Mouse (Mus musculus) liver, postnatal 0 days (tissue): ENCODE measurements around the gene Olfr619. TPM values are rescaled to one million over a fixed set of nuclear protein-coding genes. Genes with fewer than 3 reads are reported as not detected.

Experiments used
- ATAC-seq: fragments of 200-750 bp; cut with Nextera tagmentation; 2 replicates; pipeline ENCODE4 v1.8.0; 2017; ENCODE audit warnings: mild to moderate bottlenecking, moderate library complexity
- DNase-seq: peaks from one replicate; pipeline ENCODE4 v3.0.0-alpha.2; 2016
- H3K27ac ChIP-seq: fragments of 300-500 bp; sonication (generic); 2 replicates; pipeline ENCODE4 v1.5.1; 2014; ENCODE audit warnings: antibody characterized with exemption, moderate library complexity, mild to moderate bottlenecking, low read depth
- H3K27me3 ChIP-seq: fragments of 300-500 bp; sonication (generic); 2 replicates; pipeline ENCODE4 v1.6.1; 2014; ENCODE audit warnings: low read length, control low read depth, mixed read lengths; ENCODE audit not compliant: insufficient read depth
- H3K36me3 ChIP-seq: fragments of 300-500 bp; sonication (generic); replicated peaks from 2 replicates; pipeline ENCODE4 v1.6.1; 2014; ENCODE audit warnings: mild to moderate bottlenecking, control low read depth, low read length, moderate library complexity, mixed read lengths; ENCODE audit not compliant: insufficient read depth
- H3K4me1 ChIP-seq: fragments of 300-500 bp; sonication (generic); 2 replicates; pipeline ENCODE4 v1.6.1; 2014; ENCODE audit warnings: antibody characterized with exemption, mild to moderate bottlenecking, control low read depth; ENCODE audit not compliant: insufficient read depth
- H3K4me2 ChIP-seq: fragments of 300-500 bp; sonication (generic); 2 replicates; pipeline ENCODE4 v1.6.1; 2014; ENCODE audit warnings: low read depth, mild to moderate bottlenecking, low read length, moderate library complexity, mixed read lengths
- H3K4me3 ChIP-seq: fragments of 300-500 bp; sonication (generic); 2 replicates; pipeline ENCODE4 v1.5.1; 2014; ENCODE audit warnings: low read depth, low read length
- H3K9ac ChIP-seq: fragments of 300-500 bp; sonication (generic); replicated peaks from 2 replicates; pipeline ENCODE4 v1.6.1; 2014; ENCODE audit warnings: mild to moderate bottlenecking, moderate library complexity
- H3K9me3 ChIP-seq: fragments of 300-500 bp; sonication (generic); 2 replicates; pipeline ENCODE4 v1.6.1; 2016; ENCODE audit warnings: mild to moderate bottlenecking, control low read depth, low read length, mixed read lengths
- CTCF ChIP-seq: sonication (generic); IDR thresholded peaks from 2 replicates; pipeline ENCODE4 v1.5.1; 2016; ENCODE audit warnings: antibody characterized with exemption, low read depth
- EP300 ChIP-seq: IDR thresholded peaks from 2 replicates; pipeline ENCODE4 v1.6.1; 2016; ENCODE audit warnings: antibody characterized with exemption, low read depth, mild to moderate bottlenecking
- WGBS: fragments of 180-500 bp; shearing (Covaris S2); extraction: QIAGEN DNeasy Blood & Tissue Kit; methylation state at CpG from one replicate; pipeline ENCODE4 v1.1.7; 2014; ENCODE audit not compliant: insufficient replicate concordance; 5-methylcytosine and 5-hydroxymethylcytosine counted together
- microRNA-seq: library from miRNA; unstranded; fragments of <30 nt; microRNA quantifications from one replicate; pipeline ENCODE4, GENCODE M21; 2016
- polyA plus RNA-seq: library from polyadenylated mRNA; unstranded; fragments of >200 nt; fragmentation: Nextera tagmentation; extraction: Ambion mirVana; gene quantifications from 2 replicates; pipeline ENCODE4 v1.2.1, GENCODE M21; 2015

The Olfr619 gene
- polyA plus RNA-seq, 1 experiment from 2014 or later, result not detected

- 60% methylated on average over 2 of the region's 2 CpGs for WGBS
- H3K4me3 ChIP-seq, result no peak within 1 kb of the TSS
- H3K4me2 ChIP-seq, result no peak within 1 kb of the TSS
- H3K4me1 ChIP-seq, result no peaks in the 10 kb centered on the region
- H3K36me3 ChIP-seq, result no peaks in the 10 kb centered on the region
- H3K9me3 ChIP-seq, result no peaks in the 10 kb centered on the region
- no peak within 1 kb of the TSS for H3K27ac ChIP-seq
- no peak for TF ChIP-seq CTCF
- no peak for TF ChIP-seq EP300
- ATAC-seq (no peak), DNase-seq (no peak)
- H3K27me3 ChIP-seq, result no peaks in the 10 kb centered on the region
- no peak within 1 kb of the TSS for H3K9ac ChIP-seq
Observed at GRCm38 (mm10) chr7:103612434-103612833, 12.1 kb downstream of the Olfr619 start, which contains the start of gene Olfr620. TSS of gene Olfr620 (minus strand) at chr7:103612534.

- no peaks in the 10 kb centered on the region for H3K9me3 ChIP-seq
- TF ChIP-seq EP300 (no peak), CTCF (no peak)
- no peaks in the 10 kb centered on the region for H3K27me3 ChIP-seq
- no peak for DNase-seq
- H3K9ac ChIP-seq, result no peak overlapping the region
- H3K4me1 ChIP-seq, result no peaks in the 10 kb centered on the region
- no peak overlapping the region for H3K4me2 ChIP-seq
- no peak overlapping the region for H3K4me3 ChIP-seq
- ATAC-seq, result peak; percentile 57; the same call in 1 of the 2 replicates
- no peaks in the 10 kb centered on the region for H3K36me3 ChIP-seq
- H3K27ac ChIP-seq, result no peak overlapping the region
Observed at GRCm38 (mm10) chr7:103636795-103637194, 36.4 kb downstream of the Olfr619 start.

- ATAC-seq, result no peak
- WGBS, result 68% methylated on average over 1 of the region's 1 CpGs
- no peak for TF ChIP-seq CTCF
- TF ChIP-seq EP300, result no peak
Observed at GRCm38 (mm10) chr7:103642602-103643001, 42.2 kb downstream of the Olfr619 start, which contains the start of gene Olfr622. TSS of gene Olfr622 (minus strand) at chr7:103642702.

GRCm38 (mm10) chr7:103644070-103644469 is 43.7 kb downstream of the Olfr619 start:
- no peak for ATAC-seq
- Histone ChIP-seq H3K4me2 (no peak overlapping the region), H3K9ac (no peak overlapping the region), H3K27ac (no peak overlapping the region), H3K9me3 (no peaks in the 10 kb centered on the region), H3K4me3 (no peak overlapping the region), H3K27me3 (no peaks in the 10 kb centered on the region), H3K4me1 (no peaks in the 10 kb centered on the region), H3K36me3 (no peaks in the 10 kb centered on the region)
- TF ChIP-seq CTCF, result no peak
- WGBS, result 79% methylated on average over 4 of the region's 4 CpGs
- DNase-seq, result no peak

More at GRCm38 (mm10) chr7:103642602-103643001, 42.2 kb downstream of the Olfr619 start, which contains the start of gene Olfr622:
- no peaks in the 10 kb centered on the region for H3K36me3 ChIP-seq
- H3K4me1 ChIP-seq, result no peaks in the 10 kb centered on the region
- no peaks in the 10 kb centered on the region for H3K27me3 ChIP-seq
- H3K4me2 ChIP-seq, result no peak within 1 kb of the TSS
- no peak within 1 kb of the TSS for H3K4me3 ChIP-seq
- no peak within 1 kb of the TSS for H3K27ac ChIP-seq
- H3K9ac ChIP-seq, result no peak within 1 kb of the TSS
- no peak for DNase-seq
- H3K9me3 ChIP-seq, result no peaks in the 10 kb centered on the region

Small RNAs within 50 kb of the gene (microRNA-seq; reads per million reads assigned to microRNA genes)
- not detected for gene Gm26506

Other genes with a start within 250 kb of the Olfr619 start
- not detected in 2 replicates for gene Olfr601, start 237.9 kb upstream of the Olfr619 start, polyA plus RNA-seq
- not detected in 2 replicates for gene Olfr603, start 214.4 kb upstream of the Olfr619 start, polyA plus RNA-seq
- not detected in 2 replicates for gene Usp17lc, start 185.5 kb upstream of the Olfr619 start, polyA plus RNA-seq
- gene Olfr605, start 155.1 kb upstream of the Olfr619 start, polyA plus RNA-seq, result not detected in 2 replicates
- gene Olfr606, start 151.5 kb upstream of the Olfr619 start, polyA plus RNA-seq, result not detected in 2 replicates
- not detected in 2 replicates for gene Olfr607, start 136.4 kb upstream of the Olfr619 start, polyA plus RNA-seq
- gene Olfr608, start 130.7 kb upstream of the Olfr619 start, polyA plus RNA-seq, result not detected in 2 replicates
- gene Olfr609, start 102.5 kb upstream of the Olfr619 start, polyA plus RNA-seq, result not detected in 2 replicates
- not detected in 2 replicates for gene Olfr610, start 88.5 kb upstream of the Olfr619 start, polyA plus RNA-seq
- gene Olfr611, start 79.7 kb upstream of the Olfr619 start, polyA plus RNA-seq, result not detected in 2 replicates
- gene Olfr612, start 57.9 kb upstream of the Olfr619 start, polyA plus RNA-seq, result not detected in 2 replicates
- not detected in 2 replicates for gene Olfr613, start 52.5 kb upstream of the Olfr619 start, polyA plus RNA-seq
- not detected in 2 replicates for gene Olfr615, start 44.5 kb upstream of the Olfr619 start, polyA plus RNA-seq
- not detected in 2 replicates for gene Olfr616, start 31.4 kb upstream of the Olfr619 start, polyA plus RNA-seq
- gene Olfr617, start 27.5 kb upstream of the Olfr619 start, polyA plus RNA-seq, result not detected in 2 replicates
- not detected in 2 replicates for gene Olfr618, start 10.5 kb upstream of the Olfr619 start, polyA plus RNA-seq
- gene Olfr620, start 12.0 kb downstream of the Olfr619 start, polyA plus RNA-seq, result not detected in 2 replicates
- gene Olfr622, start 42.1 kb downstream of the Olfr619 start, polyA plus RNA-seq, result not detected in 2 replicates
- gene Olfr623, start 63.1 kb downstream of the Olfr619 start, polyA plus RNA-seq, result not detected in 2 replicates
- 0.01 TPM in 1 of 2 replicates, not detected in the other for gene Olfr624, start 70.6 kb downstream of the Olfr619 start, polyA plus RNA-seq
- not detected in 2 replicates for gene Olfr625-ps1, start 82.1 kb downstream of the Olfr619 start, polyA plus RNA-seq
- not detected in 2 replicates for gene Olfr243, start 114.1 kb downstream of the Olfr619 start, polyA plus RNA-seq
- gene Olfr628, start 129.8 kb downstream of the Olfr619 start, polyA plus RNA-seq, result not detected in 2 replicates
- gene Olfr629, start 144.4 kb downstream of the Olfr619 start, polyA plus RNA-seq, result 0.07 and 0.09 TPM in 2 replicates
- gene Olfr630, start 156.8 kb downstream of the Olfr619 start, polyA plus RNA-seq, result not detected in 2 replicates
- gene Olfr69, start 171.0 kb downstream of the Olfr619 start, polyA plus RNA-seq, result 0.04 TPM in 1 of 2 replicates, not detected in the other
- not detected in 2 replicates for gene Olfr68, start 179.1 kb downstream of the Olfr619 start, polyA plus RNA-seq
- gene Olfr67, start 191.2 kb downstream of the Olfr619 start, polyA plus RNA-seq, result 0.02 TPM in 1 of 2 replicates, not detected in the other
- 16,738 and 17,184 TPM in 2 replicates for gene Hbb-bt, start 213.4 kb downstream of the Olfr619 start, polyA plus RNA-seq
- 51,353 and 55,260 TPM in 2 replicates for gene Hbb-bs, start 227.5 kb downstream of the Olfr619 start, polyA plus RNA-seq
- not detected in 2 replicates for gene Hbb-bh2, start 239.9 kb downstream of the Olfr619 start, polyA plus RNA-seq
- gene Hbb-bh1, start 242.6 kb downstream of the Olfr619 start, polyA plus RNA-seq, result 1.8 and 2.5 TPM in 2 replicates